Mouse (Mus musculus) hindbrain, postnatal 0 days (tissue): ENCODE measurements around the gene Rspo1. TPM values are rescaled to one million over a fixed set of nuclear protein-coding genes. Genes with fewer than 3 reads are reported as not detected.

Source experiments
- ATAC-seq: fragments of 200-750 bp; cut with Nextera tagmentation; 2 replicates; pipeline ENCODE4 v1.8.0; 2017; ENCODE audit warnings: mild to moderate bottlenecking, moderate TSS enrichment, moderate library complexity
- DNase-seq: peaks from one replicate; pipeline ENCODE4 v3.0.0-alpha.2; 2015; ENCODE audit warnings: low spot score
- H3K27ac ChIP-seq: fragments of 300-500 bp; sonication (generic); 2 replicates; pipeline ENCODE4 v1.5.1; 2014; ENCODE audit warnings: mild to moderate bottlenecking
- H3K27me3 ChIP-seq: fragments of 300-500 bp; sonication (generic); 2 replicates; pipeline ENCODE4 v1.6.1; 2014; ENCODE audit warnings: low read length, mixed read lengths; ENCODE audit not compliant: insufficient read depth
- H3K36me3 ChIP-seq: fragments of 300-500 bp; sonication (generic); 2 replicates; pipeline ENCODE4 v1.6.1; 2014; ENCODE audit warnings: low read length, mixed read lengths; ENCODE audit not compliant: insufficient read depth
- H3K4me1 ChIP-seq: fragments of 300-500 bp; sonication (generic); 2 replicates; pipeline ENCODE4 v1.6.1; 2014; ENCODE audit warnings: antibody characterized with exemption, low read length, mixed read lengths; ENCODE audit not compliant: insufficient read depth
- H3K4me2 ChIP-seq: fragments of 300-500 bp; sonication (generic); 2 replicates; pipeline ENCODE4 v1.6.1; 2014; ENCODE audit warnings: low read depth, mild to moderate bottlenecking, low read length, moderate library complexity, mixed read lengths
- H3K4me3 ChIP-seq: fragments of 300-500 bp; sonication (generic); 2 replicates; pipeline ENCODE4 v1.5.1; 2014; ENCODE audit warnings: low read length
- H3K9ac ChIP-seq: fragments of 300-500 bp; sonication (generic); replicated peaks from 2 replicates; pipeline ENCODE4 v1.6.1; 2014; ENCODE audit warnings: mild to moderate bottlenecking, low read length, moderate library complexity, mixed read lengths
- H3K9me3 ChIP-seq: fragments of 300-500 bp; sonication (generic); 2 replicates; pipeline ENCODE4 v1.6.1; 2016; ENCODE audit warnings: low read length, mixed read lengths
- CTCF ChIP-seq: IDR thresholded peaks from 2 replicates; pipeline ENCODE4 v1.5.1; 2016; ENCODE audit warnings: antibody characterized with exemption, control low read depth, low read depth
- WGBS: fragments of 180-500 bp; shearing (Covaris S2); extraction: QIAGEN DNeasy Blood & Tissue Kit; methylation state at CpG from one replicate; pipeline ENCODE4 v1.1.7; 2014; 5-methylcytosine and 5-hydroxymethylcytosine counted together
- polyA plus RNA-seq: library from polyadenylated mRNA; unstranded; fragments of >200 nt; fragmentation: Nextera tagmentation; extraction: Ambion mirVana; gene quantifications from 2 replicates; pipeline ENCODE4 v1.2.1, GENCODE M21; 2015
- total RNA-seq: library from RNA; depleted of rRNA; stranded (reverse); fragments of >200 nt; gene quantifications from 2 replicates; pipeline ENCODE4 v1.2.3, GENCODE M21; 2014; rRNA removed

The Rspo1 gene
- total and polyA plus RNA-seq, 2 experiments from 2014 or later = 0.95 to 13.6 TPM

DNA sequence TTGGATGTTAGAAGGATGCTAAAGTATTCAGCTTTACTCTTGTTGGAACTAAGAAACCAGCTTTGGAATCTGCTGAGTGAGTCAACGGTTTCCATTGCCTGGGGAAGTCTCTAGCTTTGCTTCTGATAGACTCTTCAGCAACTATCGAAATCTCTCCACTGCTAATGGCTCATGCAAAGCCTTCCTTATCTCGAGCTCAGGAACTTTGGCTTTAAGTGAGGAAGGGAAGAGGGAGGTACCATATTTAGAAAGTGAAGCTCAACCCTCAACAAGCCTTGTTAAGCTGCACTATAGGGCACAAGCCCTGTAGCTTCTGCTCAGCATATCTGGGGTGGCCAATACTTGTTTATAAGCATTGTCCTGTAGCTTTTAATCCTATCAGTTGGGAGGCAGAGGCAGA, 71.0 kb downstream of the Rspo1 start:
- Histone ChIP-seq H3K27me3 (no peaks in the 10 kb centered on the region), H3K36me3 (peaks cover 33% of the 10 kb centered on the region), H3K27ac (no peak overlapping the region), H3K9ac (no peak overlapping the region), H3K4me2 (no peak overlapping the region), H3K9me3 (no peaks in the 10 kb centered on the region), H3K4me1 (peaks cover 4% of the 10 kb centered on the region; the same call in 1 of the 2 replicates), H3K4me3 (no peak overlapping the region)
- DNase-seq = no peak
- no peak for ATAC-seq
- no peak for TF ChIP-seq CTCF
- WGBS = 61% methylated on average over 3 of the region's 3 CpGs

- Histone ChIP-seq H3K27ac (no peak overlapping the region), H3K4me1 (peaks cover 4% of the 10 kb centered on the region; the same call in 1 of the 2 replicates), H3K27me3 (no peaks in the 10 kb centered on the region), H3K9ac (no peak overlapping the region), H3K9me3 (no peaks in the 10 kb centered on the region), H3K4me2 (no peak overlapping the region), H3K36me3 (peaks cover 28% of the 10 kb centered on the region), H3K4me3 (no peak overlapping the region)
- no peak for TF ChIP-seq CTCF
- ATAC-seq (no peak), DNase-seq (no peak)
- 45% methylated on average over 5 of the region's 5 CpGs for WGBS
These were observed 71.8 kb downstream of the Rspo1 start for GRCm38 (mm10) chr4:125058033-125058432.

Other genes starting within 250 kb of the Rspo1 start
- 15.9 and 16.0 TPM in 2 replicates for gene Inpp5b, start 244.6 kb upstream of the Rspo1 start, total RNA-seq
- gene Inpp5b, start 244.6 kb upstream of the Rspo1 start, polyA plus RNA-seq = 14.9 and 15.4 TPM in 2 replicates
- 7.7 and 17.3 TPM in 2 replicates for gene Mtf1, start 184.3 kb upstream of the Rspo1 start, total RNA-seq
- gene Mtf1, start 184.3 kb upstream of the Rspo1 start, polyA plus RNA-seq = 23.4 and 24.7 TPM in 2 replicates
- 52.9 and 76.1 TPM in 2 replicates for gene Yrdc, start 135.8 kb upstream of the Rspo1 start, total RNA-seq
- gene Yrdc, start 135.8 kb upstream of the Rspo1 start, polyA plus RNA-seq = 47.0 and 52.9 TPM in 2 replicates
- 206 and 212 TPM in 2 replicates for gene 1110065P20Rik, start 135.2 kb upstream of the Rspo1 start, total RNA-seq
- gene 1110065P20Rik, start 135.2 kb upstream of the Rspo1 start, polyA plus RNA-seq = 143 and 152 TPM in 2 replicates
- gene Maneal, start 124.3 kb upstream of the Rspo1 start, total RNA-seq = 52.3 and 56.9 TPM in 2 replicates
- 9.4 and 9.6 TPM in 2 replicates for gene Maneal, start 124.3 kb upstream of the Rspo1 start, polyA plus RNA-seq
- gene Epha10, start 105.5 kb upstream of the Rspo1 start, total RNA-seq = 28.4 and 49.6 TPM in 2 replicates
- gene Epha10, start 105.5 kb upstream of the Rspo1 start, polyA plus RNA-seq = 13.7 and 14.2 TPM in 2 replicates
- 12.8 and 15.5 TPM in 2 replicates for gene 9930104L06Rik, start 49.4 kb upstream of the Rspo1 start, total RNA-seq
- gene 9930104L06Rik, start 49.4 kb upstream of the Rspo1 start, polyA plus RNA-seq = 9.3 and 9.4 TPM in 2 replicates
- 10.8 and 17.1 TPM in 2 replicates for gene Cdca8, start 47.1 kb upstream of the Rspo1 start, total RNA-seq
- 28.9 and 35.1 TPM in 2 replicates for gene Cdca8, start 47.1 kb upstream of the Rspo1 start, polyA plus RNA-seq
- 22.5 and 26.0 TPM in 2 replicates for gene Gnl2, start 30.2 kb downstream of the Rspo1 start, total RNA-seq
- gene Gnl2, start 30.2 kb downstream of the Rspo1 start, polyA plus RNA-seq = 70.2 and 77.6 TPM in 2 replicates
- gene Dnali1, start 79.3 kb downstream of the Rspo1 start, total RNA-seq = 0.73 and 2.4 TPM in 2 replicates
- 1.4 and 1.5 TPM in 2 replicates for gene Dnali1, start 79.3 kb downstream of the Rspo1 start, polyA plus RNA-seq
- 29.2 and 35.0 TPM in 2 replicates for gene Snip1, start 80.2 kb downstream of the Rspo1 start, total RNA-seq
- gene Snip1, start 80.2 kb downstream of the Rspo1 start, polyA plus RNA-seq = 15.7 and 16.3 TPM in 2 replicates
- gene Meaf6, start 98.7 kb downstream of the Rspo1 start, total RNA-seq = 47.0 and 50.4 TPM in 2 replicates
- 131 and 133 TPM in 2 replicates for gene Meaf6, start 98.7 kb downstream of the Rspo1 start, polyA plus RNA-seq
- gene Zc3h12a, start 141.4 kb downstream of the Rspo1 start, total RNA-seq = not detected in 2 replicates
- 0.16 and 0.31 TPM in 2 replicates for gene Zc3h12a, start 141.4 kb downstream of the Rspo1 start, polyA plus RNA-seq